Mouse (Mus musculus) embryonic fibroblast, embryonic 13.5 days (primary cell): Measurements from ENCODE around the gene Cntnap2. TPM values are rescaled to one million over a fixed set of nuclear protein-coding genes. Genes with fewer than 3 reads are reported as not detected.

Source experiments
- H3K27ac ChIP-seq: 2 replicates; pipeline ENCODE4 v1.5.1; 2012; ENCODE audit warnings: low read length, control low read depth, inconsistent platforms; ENCODE audit not compliant: insufficient read depth
- H3K4me1 ChIP-seq: 2 replicates; pipeline ENCODE4 v1.6.1; 2011; ENCODE audit warnings: low read length; ENCODE audit not compliant: control insufficient read depth, insufficient read depth
- H3K4me3 ChIP-seq: 2 replicates; pipeline ENCODE4 v1.5.1; 2011; ENCODE audit warnings: mild to moderate bottlenecking, control low read depth, low read length; ENCODE audit not compliant: insufficient read depth
- CTCF ChIP-seq: IDR thresholded peaks from 2 replicates; pipeline ENCODE4 v1.5.1; 2011; ENCODE audit warnings: mild to moderate bottlenecking, control low read depth, low read length, moderate library complexity, borderline replicate concordance; ENCODE audit not compliant: insufficient read depth
- POLR2A ChIP-seq: IDR thresholded peaks from 2 replicates; pipeline ENCODE4 v1.6.1; 2011; ENCODE audit warnings: low read depth, mild to moderate bottlenecking, control low read depth, low read length, moderate library complexity
- polyA plus RNA-seq: library from polyadenylated mRNA; stranded (reverse); fragments of >200 nt; gene quantifications from 2 replicates; pipeline ENCODE4 v1.2.4, GENCODE M21; 2011; ENCODE audit warnings: low read depth; ENCODE audit not compliant: missing spikeins, insufficient read length

Cntnap2 gene
- polyA plus RNA-seq, 1 experiment: 0.09 TPM

DNA sequence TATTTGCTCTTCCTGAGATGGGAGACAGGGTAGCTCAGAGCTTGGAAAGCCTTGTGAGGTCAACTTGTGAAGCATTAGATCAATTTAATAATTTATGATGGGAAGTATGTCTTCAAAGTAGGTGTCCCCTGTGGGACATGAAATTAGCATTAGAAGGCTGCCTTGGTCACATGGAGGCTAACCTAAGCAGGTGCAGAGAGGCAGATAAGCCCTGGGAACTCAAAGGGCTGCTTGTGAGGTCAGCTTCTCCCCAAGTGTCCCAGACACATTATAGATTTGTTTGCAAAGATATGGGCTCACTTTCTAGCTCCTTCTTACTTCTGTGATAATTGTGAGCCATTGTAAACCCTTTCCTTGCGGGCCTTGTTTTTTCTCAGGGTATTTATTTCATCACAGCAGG lies 155.2 kb downstream of the Cntnap2 start:
- Histone ChIP-seq H3K4me3 (no peak overlapping the region), H3K27ac (no peak overlapping the region), H3K4me1 (no peaks in the 10 kb centered on the region)

DNA sequence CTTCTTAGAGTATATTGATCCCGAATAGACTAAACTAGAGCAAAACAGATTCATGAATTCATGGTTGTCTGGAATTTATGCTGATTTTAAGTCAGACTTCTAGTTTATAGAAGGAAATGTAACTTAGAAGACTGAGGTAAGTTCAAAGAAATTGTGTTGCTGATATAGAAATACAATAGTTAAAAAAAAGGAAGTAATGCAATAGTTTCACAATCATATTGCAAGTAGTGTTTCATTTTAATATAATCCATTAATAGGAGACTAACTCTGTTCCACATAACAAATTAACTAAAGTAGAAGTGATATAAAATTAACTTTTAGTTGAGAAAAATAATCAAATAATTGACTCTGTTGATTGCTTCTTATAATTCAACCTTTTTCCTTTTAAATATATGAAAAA lies 169.8 kb downstream of the Cntnap2 start:
- H3K4me3 ChIP-seq: no peak overlapping the region
- TF ChIP-seq CTCF: no peak
- no peak for TF ChIP-seq POLR2A
- no peak overlapping the region for H3K27ac ChIP-seq
- H3K4me1 ChIP-seq: no peaks in the 10 kb centered on the region

More for the DNA sequence above, 155.2 kb downstream of the Cntnap2 start:
- no peak for TF ChIP-seq POLR2A
- TF ChIP-seq CTCF: no peak

DNA sequence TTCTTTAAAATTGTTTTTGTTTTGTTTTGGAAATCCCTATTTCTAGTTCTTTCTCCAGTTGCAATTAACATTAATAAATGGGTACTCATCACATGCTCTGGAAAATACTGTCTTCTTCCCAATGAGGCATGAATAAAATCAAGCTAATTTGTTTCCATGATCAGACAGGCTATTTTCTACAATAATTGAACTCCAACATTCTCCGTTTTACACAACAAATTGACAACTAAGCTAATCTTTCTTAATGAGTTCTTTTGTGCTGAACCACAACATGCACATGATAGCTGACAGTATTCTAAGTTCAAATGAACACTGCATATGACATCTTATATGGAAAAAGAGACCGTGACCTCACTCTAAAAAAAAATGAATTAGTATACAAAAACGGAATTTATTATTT lies 173.4 kb downstream of the Cntnap2 start:
- H3K4me1 ChIP-seq: no peaks in the 10 kb centered on the region
- H3K4me3 ChIP-seq: no peak overlapping the region
- TF ChIP-seq POLR2A (no peak), CTCF (no peak)
- no peak overlapping the region for H3K27ac ChIP-seq

DNA sequence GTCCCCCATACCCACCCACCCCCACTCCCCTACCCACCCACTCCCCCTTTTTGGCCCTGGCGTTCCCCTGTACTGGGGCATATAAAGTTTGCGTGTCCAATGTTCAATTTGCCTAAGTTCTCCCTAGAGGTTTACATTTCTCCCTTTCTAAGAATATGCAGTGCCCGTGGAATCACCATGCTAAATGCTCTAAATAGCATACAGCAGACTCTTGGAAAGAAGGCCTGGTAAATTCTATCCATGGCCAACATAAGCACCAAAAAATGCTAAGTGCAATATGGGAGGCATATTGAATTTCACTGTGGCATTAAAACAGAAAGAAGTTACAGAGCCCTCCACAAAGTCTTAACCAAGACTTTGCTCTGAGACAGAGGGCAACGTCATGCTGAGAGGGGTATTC lies 177.4 kb downstream of the Cntnap2 start:
- no peak overlapping the region for H3K4me3 ChIP-seq
- TF ChIP-seq POLR2A: no peak
- TF ChIP-seq CTCF: no peak

DNA sequence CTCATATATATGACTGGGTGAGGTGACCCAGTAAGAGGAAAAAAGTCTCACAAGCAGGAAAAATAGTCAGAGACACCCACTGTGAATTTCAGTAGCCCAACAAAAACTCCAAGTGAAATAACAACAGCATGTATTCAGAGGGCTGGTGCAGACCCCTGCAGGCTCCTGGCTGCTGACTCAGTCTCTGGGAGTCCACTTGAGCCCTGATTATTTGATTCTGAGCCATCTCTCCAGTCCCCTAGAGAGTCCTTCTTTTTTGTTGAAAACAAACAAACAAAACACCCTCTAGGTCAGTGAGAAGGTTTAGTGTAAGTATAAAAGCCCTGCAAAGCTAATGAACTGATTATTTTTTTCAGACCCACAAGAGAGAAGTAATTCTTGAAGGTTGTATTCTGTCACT lies 179.0 kb downstream of the Cntnap2 start:
- TF ChIP-seq POLR2A: no peak
- no peak for TF ChIP-seq CTCF
- no peak overlapping the region for H3K4me3 ChIP-seq
- no peaks in the 10 kb centered on the region for H3K4me1 ChIP-seq
- H3K27ac ChIP-seq: no peak overlapping the region

More for the DNA sequence above, 177.4 kb downstream of the Cntnap2 start:
- no peaks in the 10 kb centered on the region for H3K4me1 ChIP-seq
- H3K27ac ChIP-seq: no peak overlapping the region

DNA sequence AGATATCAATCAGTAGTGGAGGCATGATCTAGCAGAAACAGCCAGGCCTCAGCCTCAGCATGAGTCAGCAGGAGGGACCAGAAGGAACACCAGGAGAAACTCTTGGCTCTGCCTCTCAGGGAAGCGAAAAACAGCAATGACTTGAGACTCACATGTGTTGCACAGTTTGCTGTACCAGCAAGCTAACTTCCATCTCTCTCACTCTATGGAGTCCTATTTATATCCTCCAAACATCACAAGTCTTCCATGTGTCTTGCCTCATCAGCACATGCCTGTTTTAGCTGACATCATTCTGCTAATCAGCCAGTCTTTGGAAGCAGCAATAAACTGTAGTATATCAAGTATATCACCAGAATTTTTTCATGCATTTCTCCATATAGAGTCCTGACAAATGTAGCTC lies 182.1 kb downstream of the Cntnap2 start:
- no peak overlapping the region for H3K4me3 ChIP-seq
- H3K27ac ChIP-seq: no peak overlapping the region
- H3K4me1 ChIP-seq: no peaks in the 10 kb centered on the region
- TF ChIP-seq CTCF: no peak
- no peak for TF ChIP-seq POLR2A

DNA sequence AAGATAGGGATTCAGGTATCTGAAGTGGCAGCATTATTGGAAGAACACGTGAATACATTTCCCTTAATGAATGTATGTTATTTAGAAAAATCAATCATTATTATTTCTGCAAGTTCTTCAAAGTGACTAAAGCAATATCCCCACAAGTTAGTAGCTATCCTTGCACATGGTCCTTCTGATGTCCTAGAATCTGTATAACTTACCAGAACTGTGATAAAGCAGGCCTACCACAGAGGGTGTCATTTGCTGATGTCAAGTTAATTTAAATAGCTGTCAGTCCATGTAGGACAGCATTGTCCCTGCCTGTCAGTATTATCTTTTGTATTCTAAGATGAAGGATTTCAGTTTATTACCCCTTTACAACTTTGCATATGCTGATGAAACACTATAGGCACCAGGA lies 185.5 kb downstream of the Cntnap2 start:
- H3K4me3 ChIP-seq: no peak overlapping the region
- no peak overlapping the region for H3K27ac ChIP-seq
- no peak for TF ChIP-seq CTCF
- no peak for TF ChIP-seq POLR2A

DNA sequence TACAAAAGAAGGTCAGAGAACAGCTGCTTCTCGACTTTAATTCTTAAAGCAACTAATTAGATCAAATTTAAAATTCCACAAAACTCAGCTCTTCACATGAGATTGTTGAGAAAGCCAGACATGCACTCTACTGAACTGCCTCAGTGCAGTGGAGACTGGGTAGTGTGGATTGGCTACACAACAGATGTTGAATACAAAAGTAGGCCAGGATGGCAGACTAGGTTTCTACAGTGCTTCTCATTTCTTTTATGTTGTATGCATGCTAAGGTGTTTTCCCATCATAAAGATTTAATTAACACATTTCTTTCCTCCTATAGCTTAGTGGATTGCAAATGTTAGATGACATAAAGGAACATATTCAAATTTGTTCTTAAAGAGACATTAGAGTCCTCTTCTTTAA lies 198.9 kb downstream of the Cntnap2 start:
- Histone ChIP-seq H3K27ac (no peak overlapping the region), H3K4me3 (no peak overlapping the region), H3K4me1 (no peaks in the 10 kb centered on the region)
- TF ChIP-seq CTCF (no peak), POLR2A (no peak)

More for the DNA sequence above, 185.5 kb downstream of the Cntnap2 start:
- H3K4me1 ChIP-seq: no peaks in the 10 kb centered on the region

DNA sequence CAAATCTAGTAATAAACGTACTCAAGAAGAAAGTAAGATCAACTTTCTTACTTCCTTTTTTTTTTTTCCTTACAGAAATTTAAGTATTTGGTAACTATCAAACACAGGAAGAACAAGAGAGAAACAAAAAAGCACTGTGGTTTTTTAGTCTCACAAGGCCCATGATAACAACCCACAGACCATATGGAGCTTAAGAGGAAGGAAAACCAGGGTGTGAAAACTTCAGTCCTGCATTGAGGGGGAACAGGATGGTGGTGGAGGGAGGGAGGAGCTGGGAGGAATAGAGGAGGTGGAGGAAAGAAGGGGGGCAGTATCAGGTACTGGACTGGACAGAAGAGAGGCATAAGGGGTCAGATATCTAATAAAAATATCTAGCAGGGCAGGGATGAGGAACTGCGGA lies 212.4 kb downstream of the Cntnap2 start:
- H3K4me1 ChIP-seq: no peaks in the 10 kb centered on the region
- H3K4me3 ChIP-seq: no peak overlapping the region
- TF ChIP-seq CTCF (no peak), POLR2A (no peak)
- no peak overlapping the region for H3K27ac ChIP-seq

DNA sequence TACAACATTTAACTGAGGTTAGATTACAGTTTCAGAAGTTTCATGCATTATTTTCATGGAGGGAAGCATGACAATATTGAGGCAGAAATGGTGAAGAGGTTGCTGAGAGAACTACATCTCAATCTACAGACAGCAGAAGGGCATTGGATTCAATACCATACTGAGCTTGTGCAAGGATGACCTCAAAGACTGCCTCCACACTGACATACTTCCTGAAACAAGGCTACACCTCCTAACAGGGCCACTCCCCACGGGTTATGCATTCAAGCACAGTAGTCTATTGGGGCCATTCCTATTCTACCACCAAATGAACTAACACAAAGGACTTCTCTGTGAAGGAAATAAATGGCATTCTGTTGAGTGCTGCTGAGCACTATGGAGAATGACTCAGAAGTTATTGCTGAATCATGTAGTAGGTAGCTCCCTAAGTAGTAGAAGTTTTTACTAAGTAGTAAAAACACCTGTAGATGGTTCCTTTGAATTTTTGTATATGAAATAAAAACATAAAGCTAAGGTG lies 214.2 kb downstream of the Cntnap2 start:
- H3K27ac ChIP-seq: no peak overlapping the region
- no peaks in the 10 kb centered on the region for H3K4me1 ChIP-seq
- no peak overlapping the region for H3K4me3 ChIP-seq
- TF ChIP-seq CTCF (no peak), POLR2A (no peak)

DNA sequence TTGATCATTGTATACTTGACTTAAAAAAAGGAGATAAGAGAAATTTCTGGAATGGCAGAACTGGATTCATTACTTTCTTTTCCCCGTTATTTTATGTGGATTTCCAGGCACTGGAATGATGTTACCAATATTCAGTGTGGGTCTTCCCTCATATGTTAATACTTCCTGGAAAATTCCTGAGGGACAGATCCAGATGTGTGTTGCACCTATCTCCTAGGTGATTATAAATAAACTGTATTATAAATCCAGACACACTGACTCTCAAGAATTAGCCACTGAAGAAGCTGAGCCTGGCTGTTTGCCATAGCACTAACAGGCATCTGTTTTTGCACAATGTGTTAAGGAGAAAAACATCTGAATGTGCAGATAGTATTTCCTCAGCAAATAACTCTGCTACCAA lies 231.0 kb downstream of the Cntnap2 start:
- no peak overlapping the region for H3K27ac ChIP-seq
- TF ChIP-seq CTCF (no peak), POLR2A (no peak)
- no peaks in the 10 kb centered on the region for H3K4me1 ChIP-seq
- no peak overlapping the region for H3K4me3 ChIP-seq

DNA sequence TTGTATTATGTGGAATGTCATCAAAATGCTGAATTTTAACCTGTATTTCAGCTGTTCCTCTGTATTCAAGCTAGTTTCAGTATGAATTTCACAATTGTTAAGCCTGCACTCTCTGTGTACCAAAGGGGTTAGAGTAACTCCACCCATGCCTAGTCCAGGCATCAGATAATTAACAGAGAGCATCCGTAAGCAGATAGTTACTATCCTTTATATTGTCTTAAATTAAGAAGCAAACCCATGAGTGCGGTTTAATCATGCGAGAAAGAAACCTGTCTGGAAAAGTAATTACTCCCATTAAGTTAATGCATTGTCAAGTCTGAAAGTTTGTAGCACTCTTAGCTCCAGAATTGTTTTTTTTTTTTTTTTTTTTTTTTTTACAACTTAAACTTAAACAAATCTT lies 258.3 kb downstream of the Cntnap2 start:
- H3K4me1 ChIP-seq: no peaks in the 10 kb centered on the region
- H3K4me3 ChIP-seq: no peak overlapping the region
- no peak overlapping the region for H3K27ac ChIP-seq
- TF ChIP-seq CTCF (no peak), POLR2A (no peak)
